Mouse (Mus musculus) bone marrow macrophage, adult 2 months (primary cell): ENCODE measurements around the gene Cd19.

Experiments
- CTCF ChIP-seq: IDR thresholded peaks from 2 replicates; pipeline ENCODE4 v1.5.1; 2012; ENCODE audit warnings: low read depth, mild to moderate bottlenecking, low read length, moderate library complexity
- POLR2A ChIP-seq: IDR thresholded peaks from 2 replicates; pipeline ENCODE4 v1.6.1; 2012; ENCODE audit warnings: mild to moderate bottlenecking, low read depth, low read length, borderline replicate concordance

DNA sequence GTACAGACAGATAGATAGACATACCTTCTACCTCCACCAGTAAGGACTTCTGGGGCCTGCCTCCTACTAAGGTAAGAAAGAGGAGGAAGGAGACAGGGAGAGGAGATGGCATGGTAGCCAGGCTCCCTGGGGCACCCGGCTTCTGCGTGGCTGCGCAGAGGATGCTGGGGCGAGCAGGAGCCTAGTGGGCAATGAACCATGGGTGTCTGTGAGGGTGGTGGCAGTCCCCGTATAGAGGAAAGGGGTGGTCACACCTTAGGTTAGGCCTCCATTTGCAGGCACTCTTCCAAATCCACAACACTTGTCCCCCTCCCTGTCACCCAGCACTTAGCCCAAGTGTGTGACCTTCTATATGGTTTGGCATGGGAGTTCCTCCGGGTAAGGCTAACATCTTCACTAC is at the start of gene Cd19:
- TF ChIP-seq CTCF, result no peak
- no peak for TF ChIP-seq POLR2A
